Mouse (Mus musculus): ENCODE data around the gene Epb41l4b. TPM values are rescaled to one million over a fixed set of nuclear protein-coding genes. Genes with fewer than 3 reads are reported as not detected.

Gene Epb41l4b
- total and polyA plus RNA-seq, 3 experiments = 0.93 to 4.9 (median 2.0) TPM

GRCm38 (mm10) chr4:57049281-57049921 is 93.8 kb downstream of the Epb41l4b start:
- no peaks in the 10 kb centered on the region for H3K79me2 ChIP-seq (replicated peaks; ENCODE audit: control insufficient read depth, extremely low read depth, insufficient read depth, poor library complexity, severe bottlenecking)
- DNase-seq (ENCODE audit: extremely low read depth) = no peak
- no peaks in the 10 kb centered on the region for H3K27me3 ChIP-seq (replicated peaks)
- no peak overlapping the region for H3K4me3 ChIP-seq (replicated peaks in 1 of 3; ENCODE audit: low read depth in 2 of 3, low read length in 2 of 3, poor library complexity in 1 of 3)
- H3K9ac ChIP-seq (ENCODE audit: insufficient read depth, low read depth) = no peak overlapping the region
- H3K36me3 ChIP-seq (replicated peaks in 1 of 2; ENCODE audit: control insufficient read depth in 1 of 2, insufficient read depth in 1 of 2, low read length in 1 of 2) = no peaks in the 10 kb centered on the region
- TF ChIP-seq ZC3H11A (IDR thresholded peaks at IDR 0.05; ENCODE audit: low read depth, low read length) (no peak), ZMIZ1 (IDR thresholded peaks at IDR 0.05; ENCODE audit: low read depth, low read length) (no peak), JUND (conservative IDR thresholded peaks at IDR 0.05; ENCODE audit: low read depth, low read length) (no peak), IRF4 (IDR thresholded peaks at IDR 0.05; ENCODE audit: low read depth, low read length) (no peak), ZKSCAN1 (IDR thresholded peaks at IDR 0.05; ENCODE audit: borderline replicate concordance, low read depth, low read length) (no peak), RAD21 (IDR thresholded peaks at IDR 0.05; ENCODE audit: low read depth, low read length) (no peak), MAFK (IDR thresholded peaks at IDR 0.05; ENCODE audit: insufficient replicate concordance, low read length) (no peak)
- no peak overlapping the region for H3K27ac ChIP-seq (ENCODE audit: insufficient read depth, low read depth)
- in situ Hi-C loops (cut with MboI; ENCODE audit: low pct_ligation_motif_present, low pct_unique_long_range_greater_than_20kb, low sequenced_read_pairs) (no loop called here), dilution Hi-C loops (cut with MboI; ENCODE audit: extremely low pct_ligation_motif_present, extremely low pct_unique_long_range_greater_than_20kb, low sequenced_read_pairs) (no loop called here)
- H3K4me2 ChIP-seq (ENCODE audit: insufficient read depth, low read depth, poor library complexity, severe bottlenecking) = no peak overlapping the region
- H3K4me1 ChIP-seq (ENCODE audit: control insufficient read depth in 1 of 2, insufficient read depth in 2 of 2) = no peaks in the 10 kb centered on the region
- H3K9me3 ChIP-seq (replicated peaks; ENCODE audit: low read length) = no peaks in the 10 kb centered on the region

GRCm38 (mm10) chr4:57048566-57048965 is 94.7 kb downstream of the Epb41l4b start:
- Histone ChIP-seq H3K79me2 (replicated peaks; ENCODE audit: control insufficient read depth, extremely low read depth, insufficient read depth, poor library complexity, severe bottlenecking) (no peaks in the 10 kb centered on the region), H3K4me2 (ENCODE audit: insufficient read depth, low read depth, poor library complexity, severe bottlenecking) (no peak overlapping the region), H3K27ac (ENCODE audit: insufficient read depth, low read depth) (no peak overlapping the region), H3K9me3 (replicated peaks; ENCODE audit: low read length) (no peaks in the 10 kb centered on the region), H3K9ac (ENCODE audit: insufficient read depth, low read depth) (no peak overlapping the region), H3K27me3 (replicated peaks) (no peaks in the 10 kb centered on the region), H3K4me3 (replicated peaks in 1 of 3; ENCODE audit: low read depth in 2 of 3, low read length in 2 of 3, poor library complexity in 1 of 3) (no peak overlapping the region), H3K36me3 (replicated peaks in 1 of 2; ENCODE audit: control insufficient read depth in 1 of 2, insufficient read depth in 1 of 2, low read length in 1 of 2) (no peaks in the 10 kb centered on the region), H3K4me1 (ENCODE audit: control insufficient read depth in 1 of 2, insufficient read depth in 2 of 2) (no peaks in the 10 kb centered on the region)
- dilution Hi-C loops (cut with MboI; ENCODE audit: extremely low pct_ligation_motif_present, extremely low pct_unique_long_range_greater_than_20kb, low sequenced_read_pairs) = no loop called here
- DNase-seq (ENCODE audit: extremely low read depth) = no peak
- in situ Hi-C loops (cut with MboI; ENCODE audit: low pct_ligation_motif_present, low pct_unique_long_range_greater_than_20kb, low sequenced_read_pairs) = no loop called here
- TF ChIP-seq E2F4 (IDR thresholded peaks at IDR 0.05; ENCODE audit: insufficient replicate concordance, low read depth, low read length) = no peak
- TF ChIP-seq PAX5 (IDR thresholded peaks at IDR 0.05; ENCODE audit: low read length) = no peak
- TF ChIP-seq MAZ (IDR thresholded peaks at IDR 0.05; ENCODE audit: low read depth, low read length) = no peak
- no peak for TF ChIP-seq MYC (IDR thresholded peaks at IDR 0.05; ENCODE audit: low read depth, low read length)
- TF ChIP-seq EP300 (IDR thresholded peaks at IDR 0.05; ENCODE audit: low read length) = no peak

GRCm38 (mm10) chr4:57046160-57046571 is 97.1 kb downstream of the Epb41l4b start:
- no peak overlapping the region for H3K4me2 ChIP-seq (ENCODE audit: insufficient read depth, low read depth, poor library complexity, severe bottlenecking)
- H3K4me3 ChIP-seq (replicated peaks in 1 of 3; ENCODE audit: low read depth in 2 of 3, low read length in 2 of 3, poor library complexity in 1 of 3) = no peak overlapping the region
- no peaks in the 10 kb centered on the region for H3K79me2 ChIP-seq (replicated peaks; ENCODE audit: control insufficient read depth, extremely low read depth, insufficient read depth, poor library complexity, severe bottlenecking)
- H3K9me3 ChIP-seq (replicated peaks; ENCODE audit: low read length) = no peaks in the 10 kb centered on the region
- H3K27ac ChIP-seq (ENCODE audit: insufficient read depth, low read depth) = no peak overlapping the region
- TF ChIP-seq ZC3H11A (IDR thresholded peaks at IDR 0.05; ENCODE audit: low read depth, low read length) (no peak), PAX5 (IDR thresholded peaks at IDR 0.05; ENCODE audit: low read length) (no peak), KAT2A (IDR thresholded peaks at IDR 0.05; ENCODE audit: insufficient replicate concordance, low read length) (no peak), RAD21 (IDR thresholded peaks at IDR 0.05; ENCODE audit: low read depth, low read length) (no peak), CHD2 (IDR thresholded peaks at IDR 0.05; ENCODE audit: low read length) (no peak)
- H3K36me3 ChIP-seq (replicated peaks in 1 of 2; ENCODE audit: control insufficient read depth in 1 of 2, insufficient read depth in 1 of 2, low read length in 1 of 2) = no peaks in the 10 kb centered on the region
- no peak overlapping the region for H3K9ac ChIP-seq (ENCODE audit: insufficient read depth, low read depth)
- DNase-seq (ENCODE audit: extremely low read depth) = no peak
- dilution Hi-C loops (cut with MboI; ENCODE audit: extremely low pct_ligation_motif_present, extremely low pct_unique_long_range_greater_than_20kb, low sequenced_read_pairs) = no loop called here
- no peaks in the 10 kb centered on the region for H3K27me3 ChIP-seq (replicated peaks)
- in situ Hi-C loops (cut with MboI; ENCODE audit: low pct_ligation_motif_present, low pct_unique_long_range_greater_than_20kb, low sequenced_read_pairs) = no loop called here
- no peaks in the 10 kb centered on the region for H3K4me1 ChIP-seq (ENCODE audit: control insufficient read depth in 1 of 2, insufficient read depth in 2 of 2)

Data from CH12.LX (cell line).